Mouse (Mus musculus) urinary bladder, postnatal 14 days (tissue): ENCODE data around the gene Rad54l.

Source experiments
- DNase-seq: peaks from one replicate; pipeline ENCODE4 v3.0.0; 2021; ENCODE audit warnings: low spot score

Rad54l gene

DNA sequence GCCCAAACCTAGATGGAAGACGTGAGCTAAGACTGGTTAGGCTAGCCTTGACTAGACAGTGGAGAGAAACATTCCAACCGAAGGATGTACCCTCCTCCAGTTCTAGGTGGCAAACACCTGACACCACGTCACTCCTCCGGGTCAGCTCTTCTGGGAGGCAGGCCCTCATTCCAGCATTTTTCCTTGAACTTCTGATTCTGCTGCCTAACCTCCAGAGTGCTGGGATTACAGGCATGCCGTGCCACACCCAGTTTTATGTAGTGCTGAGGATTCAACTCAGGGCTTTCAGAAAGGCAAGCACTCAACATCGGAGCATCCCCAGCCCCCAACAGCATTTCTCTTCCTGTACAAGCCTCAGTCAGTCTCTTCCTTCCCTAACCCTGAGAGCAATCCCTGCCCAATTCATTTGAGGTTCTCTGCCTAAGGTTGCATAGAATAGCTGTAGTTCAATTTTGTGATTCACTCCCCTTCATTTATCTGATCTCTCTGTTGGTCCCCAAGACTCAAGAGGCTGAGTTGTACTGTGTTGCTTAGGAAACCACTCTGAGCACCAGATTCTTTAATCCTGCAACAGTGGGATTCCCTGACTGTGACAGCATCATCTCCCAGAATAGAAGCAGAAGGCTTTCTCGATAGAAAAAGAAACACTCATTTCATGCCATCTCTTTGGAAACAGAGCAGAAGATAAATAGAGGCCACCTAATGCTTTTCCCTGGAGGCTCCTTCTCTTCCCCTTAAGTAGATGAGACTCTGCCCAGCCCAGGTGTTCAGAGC, 17.5 kb upstream of the Rad54l start:
- no peak for DNase-seq

GRCm38 (mm10) chr4:116137421-116137996, 14.0 kb upstream of the Rad54l start:
- no peak for DNase-seq

- no peak for DNase-seq
Observed at GRCm38 (mm10) chr4:116134990-116135389, 11.5 kb upstream of the Rad54l start.

DNA sequence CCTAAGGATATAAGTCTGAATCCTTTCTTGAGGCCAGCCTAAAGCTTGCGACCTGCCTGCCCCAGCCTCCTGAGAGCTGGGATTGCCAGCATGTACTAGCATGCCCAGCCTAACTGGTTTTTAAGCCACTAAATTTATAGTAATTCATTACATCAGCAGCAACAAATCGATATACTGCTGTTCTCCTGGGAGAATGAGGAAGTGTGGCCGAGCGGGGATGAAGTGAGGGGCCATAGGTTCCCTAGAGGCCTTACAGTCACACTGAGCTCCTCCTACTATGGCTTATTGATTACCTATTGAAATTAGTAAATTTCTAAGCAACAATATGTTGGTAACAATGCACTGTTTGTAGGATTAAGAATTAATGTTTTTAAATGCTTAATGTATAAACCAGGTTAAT, 9.6 kb upstream of the Rad54l start:
- DNase-seq, result no peak

- DNase-seq, result no peak
Observed at GRCm38 (mm10) chr4:116127956-116128355, 4.5 kb upstream of the Rad54l start.

DNA sequence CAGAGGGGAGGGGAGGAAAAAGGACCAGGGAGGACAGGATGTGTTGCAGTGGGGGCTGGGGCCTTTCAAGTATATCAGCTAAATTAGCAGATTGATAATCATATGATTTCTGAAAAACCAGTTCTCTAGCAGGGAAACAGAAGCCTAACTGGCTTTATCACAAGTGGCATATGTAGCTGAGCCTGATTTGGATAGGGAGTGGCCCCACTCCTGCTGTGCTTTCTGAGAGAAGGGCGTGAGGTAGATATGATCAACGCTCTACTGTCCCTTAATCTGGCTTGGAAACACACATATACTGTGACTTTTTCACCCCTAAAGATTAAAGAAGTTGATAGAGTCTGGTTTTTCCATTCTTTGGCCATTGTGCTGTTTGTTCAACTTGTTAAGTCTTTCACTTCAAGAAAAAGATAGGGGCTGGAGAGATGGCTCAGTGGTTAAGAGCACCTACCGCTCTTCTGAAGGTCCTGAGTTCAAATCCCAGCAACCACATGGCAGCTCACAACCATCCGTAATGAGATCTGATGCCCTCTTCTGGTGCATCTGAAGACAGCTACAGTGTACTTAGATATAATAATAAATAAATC, 2.4 kb upstream of the Rad54l start:
- DNase-seq, result no peak

DNA sequence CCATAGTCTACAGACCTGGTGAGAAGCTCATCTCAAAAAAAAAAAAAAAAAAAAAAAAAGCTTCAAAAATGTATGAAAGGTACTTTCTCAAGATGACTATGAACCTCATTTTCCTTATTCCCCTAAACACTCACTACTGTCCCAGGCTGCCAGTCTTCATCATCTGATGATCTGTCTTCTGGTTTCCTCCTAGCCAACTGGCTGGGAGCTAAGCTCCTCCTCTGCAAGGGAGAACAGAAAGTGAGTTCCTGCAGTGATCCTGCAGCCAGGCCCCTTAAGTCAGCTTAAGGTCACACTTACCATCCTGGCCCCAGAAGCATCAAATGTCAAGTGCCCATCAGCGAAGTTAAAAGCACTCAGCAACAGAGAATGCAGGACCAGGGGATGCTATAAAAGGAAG, 728 bp downstream of the Rad54l start:
- DNase-seq, result no peak

DNA sequence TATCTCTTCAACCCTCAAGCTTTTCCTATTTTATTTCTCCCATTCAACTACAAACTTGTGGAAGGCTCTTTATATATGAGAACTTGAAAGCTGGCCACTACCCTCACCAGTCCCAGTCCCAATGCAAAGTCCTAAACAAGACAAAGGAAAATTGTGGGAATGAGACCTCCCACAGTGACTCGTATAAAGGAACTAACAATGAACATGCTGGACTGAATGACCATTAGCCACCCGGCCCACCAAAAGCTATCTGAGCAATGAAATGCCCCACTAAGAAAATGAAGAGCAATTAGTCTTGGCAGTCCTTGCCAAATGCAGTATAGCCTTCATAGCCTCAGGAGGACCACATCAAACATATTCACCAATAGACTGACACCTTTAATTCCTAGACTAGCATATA, 12.0 kb downstream of the Rad54l start:
- no peak for DNase-seq

GRCm38 (mm10) chr4:116110695-116111094, 12.8 kb downstream of the Rad54l start:
- DNase-seq, result no peak

GRCm38 (mm10) chr4:116105278-116105677, 18.2 kb downstream of the Rad54l start:
- no peak for DNase-seq

GRCm38 (mm10) chr4:116100959-116101358, 22.5 kb downstream of the Rad54l start:
- DNase-seq, result no peak

- DNase-seq, result peak; percentile 29
Observed at GRCm38 (mm10) chr4:116097211-116097610, 26.3 kb downstream of the Rad54l start.

GRCm38 (mm10) chr4:116096291-116096690, 27.2 kb downstream of the Rad54l start:
- no peak for DNase-seq

- DNase-seq, result no peak
Observed at GRCm38 (mm10) chr4:116088510-116089249, 34.8 kb downstream of the Rad54l start.

- no peak for DNase-seq
Observed at GRCm38 (mm10) chr4:116077240-116078095, 46.0 kb downstream of the Rad54l start.

DNA sequence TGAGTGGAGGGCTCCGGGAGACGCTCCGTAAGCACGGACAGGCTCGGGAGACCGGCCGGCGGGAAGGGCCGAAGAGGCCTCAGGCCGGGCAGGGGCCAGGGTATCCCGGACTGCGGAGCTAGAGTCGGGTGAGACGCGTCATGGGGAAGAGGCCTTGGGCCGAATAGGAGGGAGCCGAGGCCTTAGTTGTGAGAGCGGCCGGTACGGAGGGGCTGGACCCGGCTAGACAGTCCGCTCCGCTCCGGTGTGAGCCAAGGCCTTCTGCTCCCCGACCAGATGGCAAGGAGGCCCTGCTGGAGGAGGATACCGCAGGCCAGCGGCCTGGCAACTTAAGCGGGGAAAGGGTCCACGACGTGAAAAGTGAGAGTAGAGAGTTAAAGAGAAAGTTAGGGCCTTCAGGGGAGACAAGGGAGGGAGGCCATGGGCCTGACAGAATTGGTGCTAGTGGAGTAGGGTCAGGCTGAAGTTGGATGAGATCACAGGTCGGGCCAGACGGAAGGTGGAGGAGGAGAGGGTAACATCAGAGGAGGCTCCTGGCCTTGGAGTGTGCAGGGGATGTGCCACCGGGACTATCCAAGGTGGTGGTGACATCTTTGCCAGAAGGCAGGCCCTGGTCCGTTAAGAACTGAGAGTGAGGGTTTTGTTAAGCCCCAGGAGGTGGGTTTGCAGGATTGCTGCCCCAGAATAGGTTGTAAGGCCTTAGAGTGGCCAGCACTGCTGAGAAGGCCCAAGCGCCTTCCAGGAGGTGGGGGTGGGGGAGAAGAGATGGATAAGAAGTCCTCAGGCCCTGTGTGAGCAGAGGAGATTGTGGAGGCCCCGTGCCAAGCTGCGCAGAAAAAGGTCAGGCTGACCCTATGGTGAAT, 46.9 kb downstream of the Rad54l start:
- peak; percentile 46 for DNase-seq

DNA sequence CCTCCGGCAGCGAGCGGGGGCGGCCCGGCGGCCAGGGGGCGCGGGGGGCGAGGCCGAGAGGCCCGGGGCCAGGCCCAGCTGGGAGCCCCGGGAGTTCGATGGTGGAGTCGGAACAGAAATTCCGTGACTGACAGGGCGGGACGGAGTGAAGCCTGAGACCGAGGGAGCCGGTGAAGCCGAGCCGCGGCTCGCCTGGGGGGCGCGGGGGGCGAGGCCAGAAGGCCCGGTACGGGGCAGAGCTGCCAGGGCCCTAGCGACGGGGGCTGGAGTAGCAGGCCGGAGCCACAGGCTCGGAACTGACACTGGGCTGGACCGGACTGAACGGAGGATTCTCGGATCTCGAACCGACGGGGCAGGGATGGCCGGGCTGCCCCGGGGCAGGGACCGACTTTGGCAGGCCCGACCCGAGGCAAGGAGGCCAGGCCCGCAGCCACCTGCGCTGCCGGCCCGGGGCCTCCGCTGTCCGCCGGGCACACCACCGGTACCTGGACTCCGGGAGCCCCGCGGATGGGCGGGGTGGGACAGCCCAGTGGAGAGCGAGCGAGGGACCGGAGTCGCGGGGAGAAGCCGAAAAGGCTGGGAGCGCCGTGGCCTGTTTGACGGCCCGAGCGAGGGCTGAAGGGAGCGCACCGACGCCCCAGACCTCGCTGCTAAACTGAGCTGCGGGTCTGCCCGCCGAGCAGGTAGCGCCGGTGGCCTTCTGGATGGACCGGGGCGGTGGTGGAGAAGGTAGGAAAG, 47.7 kb downstream of the Rad54l start:
- peak; percentile 76 for DNase-seq

GRCm38 (mm10) chr4:116074861-116075620, 48.4 kb downstream of the Rad54l start, which contains the start of the genes Uqcrh and Lrrc41:
Gene Uqcrh (minus strand): TSS chr4:116075071.
Gene Lrrc41 (plus strand): TSS chr4:116075269.
- peak; percentile 95 for DNase-seq

- DNase-seq, result no peak
Observed at GRCm38 (mm10) chr4:116074145-116074675, 49.3 kb downstream of the Rad54l start.
